Mouse (Mus musculus) neutrophil, adult 5-6 weeks (primary cell): ENCODE measurements around the gene Ren1. TPM values are rescaled to one million over a fixed set of nuclear protein-coding genes. Genes with fewer than 3 reads are reported as not detected.

ENCODE experiments used
- ATAC-seq: fragments of 151-379, 151-347 bp; 2 replicates; pipeline ENCODE4 v1.8.0; 2017; ENCODE audit warnings: mild to moderate bottlenecking, moderate TSS enrichment; ENCODE audit not compliant: insufficient number of reproducible peaks, poor library complexity, low FRiP score, severe bottlenecking; ENCODE audit errors: extremely low read depth
- total RNA-seq: library from RNA; stranded (forward); fragments of 200-1000 nt; gene quantifications from 2 replicates; pipeline ENCODE4 v1.2.3, GENCODE M21; 2017

Gene Ren1
- not detected in 2 replicates for total RNA-seq

DNA sequence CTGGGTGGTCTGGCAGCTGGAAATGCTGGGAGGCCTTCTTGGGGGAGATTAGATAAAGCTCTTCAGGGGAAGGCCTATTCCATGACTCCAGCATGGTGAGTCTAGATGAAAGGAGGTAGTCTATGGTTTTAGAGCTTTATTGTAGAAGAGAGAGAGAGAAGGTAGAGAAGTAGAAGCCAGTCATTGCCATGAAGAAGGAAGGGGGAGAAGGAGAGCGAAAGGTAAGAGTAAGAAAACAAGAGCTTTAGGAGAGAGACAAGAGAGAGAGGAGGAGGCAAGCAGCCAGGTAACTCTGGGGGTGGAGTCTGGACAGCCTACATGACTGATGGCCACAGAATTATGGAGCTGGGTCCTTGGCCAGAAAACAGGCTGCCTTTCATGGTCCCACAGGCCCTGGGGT is at the start of gene Ren1:
Gene Ren1 (plus strand): TSS at position 301 of the 400 bp plus-strand sequence.
- ATAC-seq, result no peak

DNA sequence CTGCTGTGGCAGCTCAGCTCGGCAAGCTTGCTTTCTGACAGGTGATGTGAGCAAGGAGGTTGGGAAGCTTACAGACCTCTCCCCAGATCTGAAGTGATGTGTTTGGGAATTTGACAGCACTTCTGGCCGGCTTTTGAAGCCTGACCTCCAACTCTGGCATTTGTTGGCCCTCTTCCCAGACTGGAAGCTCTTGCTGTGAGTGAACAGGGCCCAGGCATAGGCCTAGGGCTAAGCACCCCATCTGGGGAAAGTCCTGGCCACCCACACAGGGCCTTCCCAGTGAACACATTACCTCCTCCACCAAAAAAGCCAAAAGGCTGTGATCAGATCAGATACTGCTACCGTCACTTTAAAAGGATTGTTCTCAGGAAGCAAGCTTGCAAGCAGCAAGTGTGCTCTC is 47.8 kb upstream of the Ren1 start:
- ATAC-seq, result no peak

GRCm38 (mm10) chr1:133306842-133307241 is 43.5 kb upstream of the Ren1 start:
- ATAC-seq, result no peak

DNA sequence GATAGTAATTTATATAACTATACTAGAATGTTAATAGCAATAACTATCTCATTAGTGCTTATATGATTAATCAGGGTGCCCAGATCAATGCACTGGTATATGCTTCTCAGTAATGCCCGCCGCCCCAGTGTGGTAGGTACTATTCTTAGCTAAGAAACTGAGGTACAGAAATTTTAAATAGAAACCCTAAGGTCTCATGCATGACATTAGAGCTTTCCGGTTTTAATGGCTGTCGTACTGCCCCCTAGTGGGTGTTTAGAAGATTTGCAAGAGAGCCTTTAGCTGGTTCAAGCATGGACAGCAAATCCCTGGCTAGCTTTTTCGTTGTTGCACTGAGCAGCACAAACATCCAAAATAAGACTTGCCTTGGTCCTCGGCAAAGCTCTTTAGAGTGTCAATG is 43.0 kb upstream of the Ren1 start:
- peak; percentile 21; the same call in 1 of the 2 replicates for ATAC-seq

GRCm38 (mm10) chr1:133309652-133310267 is 40.5 kb upstream of the Ren1 start, which contains the start of gene Golt1a:
TSS of gene Golt1a (plus strand) at chr1:133309800.
- no peak for ATAC-seq

DNA sequence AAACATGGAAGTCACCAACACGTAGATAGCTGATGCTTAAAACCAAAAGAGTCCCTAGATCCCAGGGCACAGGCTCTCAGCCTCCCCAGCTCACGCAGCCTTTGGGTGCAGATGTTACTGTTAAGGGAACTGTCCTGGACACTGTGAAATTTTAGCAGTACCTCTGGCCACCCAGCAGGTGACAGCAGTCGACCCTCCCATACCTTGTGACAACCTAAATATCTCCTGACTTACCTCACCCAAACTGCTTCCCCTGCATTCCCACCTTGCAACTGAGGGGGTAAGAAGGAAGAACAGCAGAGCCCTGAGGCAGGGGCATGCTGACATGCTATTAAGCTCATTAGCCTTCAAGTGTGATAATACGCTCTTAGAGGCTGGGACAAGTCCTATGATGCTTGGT is 39.1 kb upstream of the Ren1 start:
- ATAC-seq, result no peak

DNA sequence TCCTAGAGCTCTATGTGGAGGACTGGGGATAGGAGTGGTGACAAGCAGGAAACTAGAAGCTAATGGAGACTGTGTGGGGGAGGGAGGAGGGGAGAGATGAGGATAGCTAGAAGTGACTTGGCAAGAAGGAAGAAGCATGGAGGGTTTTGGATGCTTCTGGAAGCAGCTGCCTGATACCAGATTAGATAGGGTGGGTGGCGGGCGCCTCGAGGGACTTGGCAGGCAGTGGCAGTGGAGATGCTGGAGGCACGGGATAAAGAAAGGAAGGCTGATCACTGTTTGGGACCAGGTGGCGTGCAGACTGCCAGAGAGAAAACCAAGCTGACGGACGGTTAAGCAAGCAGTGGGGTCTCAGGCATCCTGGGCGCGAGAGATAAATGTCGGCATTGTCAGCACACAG is 38.4 kb upstream of the Ren1 start:
- ATAC-seq, result no peak

DNA sequence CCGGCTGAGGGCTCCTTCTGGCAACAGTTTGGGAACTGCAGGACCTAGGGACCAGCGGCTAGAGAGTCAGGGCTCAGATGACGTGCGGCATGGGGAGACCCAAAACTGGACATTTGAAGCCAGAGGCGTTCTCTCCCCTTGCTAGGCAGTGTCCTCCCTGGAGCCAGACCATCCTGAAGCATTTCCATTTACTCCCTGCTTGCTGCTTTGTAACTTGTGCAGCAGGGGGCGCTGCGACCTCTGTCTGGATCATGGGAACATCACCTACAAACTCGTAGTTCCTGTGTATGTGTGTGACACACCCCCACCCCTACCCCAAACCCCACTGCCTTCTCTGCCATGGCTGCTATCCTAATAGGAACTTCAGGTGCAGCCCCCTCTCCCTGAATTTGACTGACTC is 35.9 kb upstream of the Ren1 start:
- ATAC-seq, result peak; percentile 43; the same call in 1 of the 2 replicates

DNA sequence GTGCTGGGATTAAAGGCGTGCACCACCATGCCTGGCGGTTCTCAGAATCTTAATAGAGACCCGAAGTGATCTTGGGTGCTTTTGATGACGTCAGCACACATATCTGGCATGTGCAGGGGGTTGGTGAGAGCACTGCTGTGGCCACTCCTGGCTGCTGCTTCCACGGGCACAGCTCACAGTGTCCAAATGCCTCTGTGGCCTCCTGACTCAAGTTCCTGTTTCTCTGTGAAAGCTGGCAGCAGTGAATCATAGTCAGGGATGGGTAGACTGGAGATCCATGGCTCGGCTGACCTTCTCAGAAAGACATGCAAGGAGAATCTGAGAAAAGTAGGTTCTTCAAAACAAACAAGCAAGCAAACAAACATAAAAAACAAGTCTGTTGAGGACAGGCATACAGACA is 34.5 kb upstream of the Ren1 start:
- no peak for ATAC-seq

DNA sequence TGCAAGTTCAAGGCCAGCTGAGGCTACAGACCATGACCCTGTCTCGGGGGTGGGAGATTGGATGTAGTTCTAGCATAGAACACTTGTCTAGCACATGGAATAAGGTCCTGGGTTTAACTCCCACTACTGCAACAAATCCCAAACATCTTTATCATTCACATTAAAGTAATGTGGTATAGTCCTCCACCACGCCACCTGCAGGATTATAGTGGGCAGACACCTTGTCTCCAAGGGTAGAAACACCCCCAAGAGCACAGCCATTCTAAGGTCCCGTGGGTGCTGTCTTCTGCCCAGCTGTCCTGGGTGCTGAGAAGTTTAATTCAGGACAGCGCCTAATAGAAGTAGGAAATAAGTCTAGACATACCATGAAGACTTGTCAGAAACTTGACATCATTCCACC is 33.7 kb upstream of the Ren1 start:
- ATAC-seq, result no peak

GRCm38 (mm10) chr1:133317149-133317548 is 33.2 kb upstream of the Ren1 start:
- ATAC-seq, result no peak

DNA sequence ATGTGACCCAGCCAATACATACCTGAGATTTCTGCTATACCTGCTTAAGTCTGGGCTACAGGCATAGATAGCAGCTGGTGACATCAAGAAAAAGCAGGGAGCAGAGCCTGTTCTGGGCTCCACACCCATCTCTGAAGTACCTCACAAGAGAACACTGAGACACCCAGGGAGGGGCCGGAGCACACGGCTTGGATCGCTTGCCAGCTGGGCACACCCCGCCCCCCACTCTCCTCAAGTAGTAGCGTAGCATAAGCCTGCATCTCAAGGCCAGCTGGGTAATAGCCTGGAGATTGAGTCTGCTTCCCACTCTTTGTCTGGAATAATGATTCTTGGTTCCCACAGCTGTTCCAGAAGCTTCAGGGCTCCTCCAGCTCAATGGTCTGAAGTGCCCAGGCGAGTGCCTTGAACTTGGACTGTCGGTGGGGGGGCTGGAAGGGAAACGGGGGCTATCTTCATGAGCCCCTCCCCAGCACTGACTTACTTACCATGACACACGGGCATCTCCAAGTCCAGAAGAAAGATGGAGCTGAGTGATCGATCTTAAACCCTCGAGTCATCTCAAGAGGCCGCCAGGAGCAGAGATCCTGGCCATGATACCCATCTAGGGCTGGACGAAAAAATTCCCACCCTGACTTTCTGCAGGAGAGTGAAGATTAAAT is 28.9 kb upstream of the Ren1 start, which contains the start of gene Kiss1:
Gene Kiss1 (plus strand): TSS at position 609 of the 659 bp plus-strand sequence.
- ATAC-seq, result no peak

- no peak for ATAC-seq
Observed at GRCm38 (mm10) chr1:133323333-133323732, 27.0 kb upstream of the Ren1 start.

GRCm38 (mm10) chr1:133325951-133326350 is 24.4 kb upstream of the Ren1 start:
- ATAC-seq, result no peak

DNA sequence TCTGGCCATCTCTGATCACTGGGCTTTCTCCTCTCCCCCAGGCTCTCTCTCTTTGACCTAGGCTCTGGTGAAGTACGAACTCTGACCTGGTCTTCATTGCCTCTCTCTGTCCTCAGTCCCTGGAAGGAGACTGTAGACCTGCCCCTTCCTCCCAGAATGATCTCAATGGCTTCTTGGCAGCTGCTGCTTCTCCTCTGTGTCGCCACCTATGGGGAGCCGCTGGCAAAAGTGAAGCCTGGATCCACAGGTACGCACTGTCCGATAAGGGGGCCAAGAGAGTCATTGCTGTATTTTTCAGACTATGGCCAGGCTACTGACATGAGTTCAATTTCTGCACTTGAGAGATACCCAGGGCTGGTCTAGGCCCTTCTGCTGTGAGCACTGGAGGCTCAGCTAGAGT is 23.2 kb upstream of the Ren1 start:
- ATAC-seq, result no peak

- ATAC-seq, result no peak
Observed at GRCm38 (mm10) chr1:133328299-133328795, 22.0 kb upstream of the Ren1 start.

DNA sequence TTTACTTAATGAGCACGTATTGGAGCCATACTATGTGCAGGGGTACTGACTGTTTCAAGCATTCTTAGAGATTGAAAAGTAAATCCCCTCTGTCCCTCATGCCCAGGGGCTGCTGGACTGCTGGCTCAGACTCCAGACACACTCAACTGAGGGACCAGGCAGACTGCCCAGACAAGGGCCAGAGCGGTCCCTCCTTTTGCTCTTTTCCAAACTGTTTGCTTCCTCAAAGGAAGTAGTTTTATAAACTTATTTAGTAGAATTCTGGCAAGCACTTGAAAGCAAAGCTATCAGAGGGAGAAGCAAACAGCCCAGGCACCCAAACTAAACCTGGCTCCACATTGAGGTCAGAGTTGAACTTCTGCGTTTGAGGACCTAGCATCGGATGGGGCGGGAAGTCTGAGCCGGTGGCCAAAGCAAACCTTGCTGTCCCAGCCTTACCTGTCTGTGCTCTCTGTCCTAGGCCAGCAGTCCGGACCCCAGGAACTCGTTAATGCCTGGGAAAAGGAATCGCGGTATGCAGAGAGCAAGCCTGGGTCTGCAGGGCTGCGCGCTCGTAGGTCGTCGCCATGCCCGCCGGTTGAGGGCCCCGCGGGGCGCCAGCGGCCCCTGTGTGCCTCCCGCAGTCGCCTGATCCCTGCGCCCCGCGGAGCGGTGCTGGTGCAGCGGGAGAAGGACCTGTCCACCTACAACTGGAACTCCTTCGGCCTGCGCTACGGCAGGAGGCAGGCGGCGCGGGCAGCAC is 21.2 kb upstream of the Ren1 start:
- no peak for ATAC-seq

DNA sequence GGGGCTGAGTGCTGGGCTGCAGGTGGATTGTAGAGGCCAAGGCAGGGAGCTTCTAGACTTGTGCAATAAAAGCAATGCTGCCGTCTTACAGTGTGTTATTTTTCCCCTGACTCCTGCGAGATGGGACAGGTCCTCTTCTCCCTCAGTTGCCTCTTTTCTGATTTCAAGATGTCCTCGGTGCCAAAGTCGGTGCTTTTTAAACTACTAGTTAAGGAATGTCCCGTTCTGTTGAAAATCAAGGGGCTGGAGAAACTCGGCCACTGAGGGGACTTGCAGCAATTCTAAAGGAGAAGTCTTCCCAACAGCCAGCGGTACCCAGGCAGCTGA is 20.7 kb upstream of the Ren1 start:
- ATAC-seq, result no peak

- ATAC-seq, result no peak
Observed at GRCm38 (mm10) chr1:133331142-133331541, 19.2 kb upstream of the Ren1 start.
